Mouse (Mus musculus): ENCODE data around the gene Gm20696. TPM values are rescaled to one million over a fixed set of nuclear protein-coding genes. Genes with fewer than 3 reads are reported as not detected.

Gm20696 gene
- polyA plus RNA-seq, 1 experiment from 2014 or later = 3.2 TPM

- DNase-seq (ENCODE audit: low spot score) = peak; percentile 43
- Histone ChIP-seq H3K9me3 (replicated peaks) (no peaks in the 10 kb centered on the region), H3K36me3 (no peaks in the 10 kb centered on the region), H3K4me3 (peak overlapping the region; percentile 11; the same call in 1 of the 2 replicates), H3K4me1 (peaks cover 64% of the 10 kb centered on the region), H3K27ac (replicated peaks) (peak overlapping the region; percentile 63; the same call in 1 of the 2 replicates), H3K27me3 (ENCODE audit: low read depth, poor library complexity, severe bottlenecking) (peaks cover 63% of the 10 kb centered on the region)
- WGBS = 17% methylated on average over 10 of the region's 10 CpGs
Observed at GRCm38 (mm10) chr6:99615272-99615751, 51.3 kb downstream of the Gm20696 start.

GRCm38 (mm10) chr6:99614566-99615271, 51.9 kb downstream of the Gm20696 start:
- H3K36me3 ChIP-seq = no peaks in the 10 kb centered on the region
- no peak for DNase-seq (ENCODE audit: low spot score)
- H3K9me3 ChIP-seq (replicated peaks) = no peaks in the 10 kb centered on the region
- H3K27me3 ChIP-seq (ENCODE audit: low read depth, poor library complexity, severe bottlenecking) = peaks cover 63% of the 10 kb centered on the region
- peaks cover 67% of the 10 kb centered on the region for H3K4me1 ChIP-seq
- WGBS = 69% methylated on average over 17 of the region's 17 CpGs
- peak overlapping the region; percentile 11; the same call in 1 of the 2 replicates for H3K4me3 ChIP-seq
- H3K27ac ChIP-seq (replicated peaks) = 0 out of 2 replicates have a peak overlapping the region, but pooled peaks have one; percentile 63

- peaks cover 46% of the 10 kb centered on the region for H3K27me3 ChIP-seq (ENCODE audit: low read depth, poor library complexity, severe bottlenecking)
- H3K9me3 ChIP-seq (replicated peaks) = no peaks in the 10 kb centered on the region
- H3K27ac ChIP-seq (replicated peaks) = no peak overlapping the region
- DNase-seq (ENCODE audit: low spot score) = no peak
- no peaks in the 10 kb centered on the region for H3K36me3 ChIP-seq
- no peak overlapping the region for H3K4me3 ChIP-seq
- WGBS = 67% methylated on average over 6 of the region's 6 CpGs
- H3K4me1 ChIP-seq = peaks cover 54% of the 10 kb centered on the region
Observed at GRCm38 (mm10) chr6:99611866-99612265, 54.7 kb downstream of the Gm20696 start.

GRCm38 (mm10) chr6:99610454-99611427, 55.9 kb downstream of the Gm20696 start:
- 53% methylated on average over 14 of the region's 14 CpGs for WGBS

GRCm38 (mm10) chr6:99606079-99606478, 60.5 kb downstream of the Gm20696 start:
- no peak overlapping the region for H3K27ac ChIP-seq (replicated peaks)
- no peaks in the 10 kb centered on the region for H3K36me3 ChIP-seq
- peaks cover 12% of the 10 kb centered on the region for H3K4me1 ChIP-seq
- no peak for DNase-seq (ENCODE audit: low spot score)
- H3K9me3 ChIP-seq (replicated peaks) = no peaks in the 10 kb centered on the region
- 66% methylated on average over 7 of the region's 7 CpGs for WGBS
- peaks cover 7% of the 10 kb centered on the region for H3K27me3 ChIP-seq (ENCODE audit: low read depth, poor library complexity, severe bottlenecking)
- no peak overlapping the region for H3K4me3 ChIP-seq

More at GRCm38 (mm10) chr6:99610454-99611427, 55.9 kb downstream of the Gm20696 start:
- DNase-seq (ENCODE audit: low spot score) = no peak
- Histone ChIP-seq H3K9me3 (replicated peaks) (no peaks in the 10 kb centered on the region), H3K36me3 (no peaks in the 10 kb centered on the region), H3K4me3 (no peak overlapping the region), H3K27ac (replicated peaks) (no peak overlapping the region), H3K27me3 (ENCODE audit: low read depth, poor library complexity, severe bottlenecking) (peaks cover 36% of the 10 kb centered on the region), H3K4me1 (peaks cover 44% of the 10 kb centered on the region)

GRCm38 (mm10) chr6:99604758-99605157, 61.8 kb downstream of the Gm20696 start:
- H3K9me3 ChIP-seq (replicated peaks) = no peaks in the 10 kb centered on the region
- H3K4me3 ChIP-seq = no peak overlapping the region
- H3K36me3 ChIP-seq = no peaks in the 10 kb centered on the region
- peaks cover 9% of the 10 kb centered on the region for H3K4me1 ChIP-seq
- WGBS = 83% methylated on average over 2 of the region's 2 CpGs
- H3K27me3 ChIP-seq (ENCODE audit: low read depth, poor library complexity, severe bottlenecking) = peaks cover 10% of the 10 kb centered on the region
- DNase-seq (ENCODE audit: low spot score) = no peak
- H3K27ac ChIP-seq (replicated peaks) = no peak overlapping the region

GRCm38 (mm10) chr6:99602434-99602833, 64.2 kb downstream of the Gm20696 start:
- Histone ChIP-seq H3K27me3 (ENCODE audit: low read depth, poor library complexity, severe bottlenecking) (peaks cover 6% of the 10 kb centered on the region; the same call in 1 of the 2 replicates), H3K36me3 (no peaks in the 10 kb centered on the region), H3K4me1 (peaks cover 18% of the 10 kb centered on the region), H3K9me3 (replicated peaks) (no peaks in the 10 kb centered on the region), H3K27ac (replicated peaks) (no peak overlapping the region), H3K4me3 (no peak overlapping the region)
- no peak for DNase-seq (ENCODE audit: low spot score)
- 92% methylated on average over 7 of the region's 7 CpGs for WGBS

GRCm38 (mm10) chr6:99600886-99601285, 65.7 kb downstream of the Gm20696 start:
- no peak for DNase-seq (ENCODE audit: low spot score)
- 85% methylated on average over 8 of the region's 8 CpGs for WGBS
- Histone ChIP-seq H3K36me3 (no peaks in the 10 kb centered on the region), H3K4me1 (peaks cover 18% of the 10 kb centered on the region), H3K4me3 (no peak overlapping the region), H3K27me3 (ENCODE audit: low read depth, poor library complexity, severe bottlenecking) (peaks cover 6% of the 10 kb centered on the region; the same call in 1 of the 2 replicates), H3K9me3 (replicated peaks) (no peaks in the 10 kb centered on the region), H3K27ac (replicated peaks) (no peak overlapping the region)

- H3K36me3 ChIP-seq = no peaks in the 10 kb centered on the region
- peaks cover 18% of the 10 kb centered on the region for H3K4me1 ChIP-seq
- no peak overlapping the region for H3K27ac ChIP-seq (replicated peaks)
- no peak overlapping the region for H3K4me3 ChIP-seq
- WGBS = 54% methylated on average over 10 of the region's 10 CpGs
- DNase-seq (ENCODE audit: low spot score) = no peak
- no peaks in the 10 kb centered on the region for H3K9me3 ChIP-seq (replicated peaks)
- H3K27me3 ChIP-seq (ENCODE audit: low read depth, poor library complexity, severe bottlenecking) = peaks cover 6% of the 10 kb centered on the region; the same call in 1 of the 2 replicates
Observed at GRCm38 (mm10) chr6:99600168-99600793, 66.3 kb downstream of the Gm20696 start.

- Histone ChIP-seq H3K4me3 (no peak overlapping the region), H3K36me3 (no peaks in the 10 kb centered on the region), H3K27me3 (ENCODE audit: low read depth, poor library complexity, severe bottlenecking) (peaks cover 6% of the 10 kb centered on the region; the same call in 1 of the 2 replicates), H3K4me1 (peaks cover 18% of the 10 kb centered on the region), H3K27ac (replicated peaks) (peak overlapping the region; percentile 71), H3K9me3 (replicated peaks) (no peaks in the 10 kb centered on the region)
- no peak for DNase-seq (ENCODE audit: low spot score)
- WGBS = 30% methylated on average over 8 of the region's 8 CpGs
Observed at GRCm38 (mm10) chr6:99599651-99600050, 66.9 kb downstream of the Gm20696 start.

GRCm38 (mm10) chr6:99599229-99599628, 67.4 kb downstream of the Gm20696 start:
- 49% methylated on average over 5 of the region's 5 CpGs for WGBS
- Histone ChIP-seq H3K27ac (replicated peaks) (peak overlapping the region; percentile 71), H3K27me3 (ENCODE audit: low read depth, poor library complexity, severe bottlenecking) (peaks cover 6% of the 10 kb centered on the region; the same call in 1 of the 2 replicates), H3K36me3 (no peaks in the 10 kb centered on the region), H3K4me1 (peaks cover 18% of the 10 kb centered on the region), H3K4me3 (no peak overlapping the region), H3K9me3 (replicated peaks) (no peaks in the 10 kb centered on the region)
- peak; percentile 26 for DNase-seq (ENCODE audit: low spot score)

- Histone ChIP-seq H3K4me1 (no peaks in the 10 kb centered on the region), H3K9me3 (replicated peaks) (no peaks in the 10 kb centered on the region), H3K27ac (replicated peaks) (no peak overlapping the region), H3K27me3 (ENCODE audit: low read depth, poor library complexity, severe bottlenecking) (no peaks in the 10 kb centered on the region), H3K4me3 (no peak overlapping the region), H3K36me3 (no peaks in the 10 kb centered on the region)
- WGBS = 84% methylated on average over 6 of the region's 6 CpGs
- no peak for DNase-seq (ENCODE audit: low spot score)
Observed at GRCm38 (mm10) chr6:99577040-99577439, 89.6 kb downstream of the Gm20696 start.

Measured in midbrain, embryonic 10.5 days (tissue).